Mouse (Mus musculus) limb, embryonic 14.5 days (tissue): ENCODE data around the gene Ntrk2. TPM values are rescaled to one million over a fixed set of nuclear protein-coding genes. Genes with fewer than 3 reads are reported as not detected.
A peak's percentile ranks its signal among the peaks of the same experiment; 100 is the strongest.

Experiments
- ATAC-seq: fragments of 200-750 bp; cut with Nextera tagmentation; 2 replicates; pipeline ENCODE4 v1.8.0; 2017; ENCODE audit warnings: low read depth, moderate number of reproducible peaks, moderate TSS enrichment; ENCODE audit not compliant: low FRiP score
- DNase-seq: peaks from one replicate; pipeline ENCODE4 v3.0.0-alpha.2; 2015; ENCODE audit warnings: low spot score
- H3K27ac ChIP-seq: fragments of 300-500 bp; sonication (generic); replicated peaks from 2 replicates; pipeline ENCODE4 v1.5.1; 2014; ENCODE audit warnings: low read depth, mild to moderate bottlenecking, low read length, moderate library complexity, mixed read lengths
- H3K27me3 ChIP-seq: fragments of 300-500 bp; sonication (generic); 2 replicates; pipeline ENCODE4 v1.6.1; 2014; ENCODE audit warnings: low read length, mixed read lengths; ENCODE audit not compliant: control insufficient read depth, insufficient read depth
- H3K36me3 ChIP-seq: fragments of 300-500 bp; sonication (generic); 2 replicates; pipeline ENCODE4 v1.6.1; 2014; ENCODE audit warnings: mild to moderate bottlenecking, low read length, moderate library complexity, mixed read lengths; ENCODE audit not compliant: control insufficient read depth, insufficient read depth
- H3K4me1 ChIP-seq: fragments of 300-500 bp; sonication (generic); 2 replicates; pipeline ENCODE4 v1.6.1; 2014; ENCODE audit warnings: antibody characterized with exemption, low read length, mixed read lengths; ENCODE audit not compliant: control insufficient read depth, insufficient read depth
- H3K4me2 ChIP-seq: fragments of 300-500 bp; sonication (generic); replicated peaks from 2 replicates; pipeline ENCODE4 v1.6.1; 2014; ENCODE audit warnings: low read depth, mild to moderate bottlenecking, low read length, moderate library complexity; ENCODE audit not compliant: severe bottlenecking
- H3K4me3 ChIP-seq: fragments of 300-500 bp; sonication (generic); replicated peaks from 2 replicates; pipeline ENCODE4 v1.5.1; 2014; ENCODE audit warnings: low read length
- H3K9ac ChIP-seq: fragments of 300-500 bp; sonication (generic); 2 replicates; pipeline ENCODE4 v1.6.1; 2014; ENCODE audit warnings: mild to moderate bottlenecking, low read depth, low read length, moderate library complexity; ENCODE audit not compliant: severe bottlenecking
- H3K9me3 ChIP-seq: fragments of 300-500 bp; sonication (generic); 2 replicates; pipeline ENCODE4 v1.6.1; 2016; ENCODE audit warnings: low read length; ENCODE audit not compliant: control insufficient read depth
- POLR2A ChIP-seq: fragments of 200-500 bp; IDR thresholded peaks from 2 replicates; pipeline ENCODE4 v1.8.0; 2012; ENCODE audit warnings: inconsistent platforms, mild to moderate bottlenecking, moderate library complexity, borderline replicate concordance; ENCODE audit not compliant: insufficient read depth, insufficient read length; ENCODE audit errors: extremely low read depth
- WGBS: fragments of 180-500 bp; shearing (Covaris S2); extraction: QIAGEN DNeasy Blood & Tissue Kit; methylation state at CpG from one replicate; pipeline ENCODE4 v1.1.7; 2014; 5-methylcytosine and 5-hydroxymethylcytosine counted together
- polyA plus RNA-seq, 2 experiments: library from polyadenylated mRNA; depleted of rRNA in 1 of 2; stranded (reverse) in 1 of 2; unstranded in 1 of 2; fragments of >200 nt; fragmentation: Nextera tagmentation in 1 of 2; extraction: Ambion mirVana in 1 of 2; gene quantifications; 2 replicates each; pipeline versions ENCODE4 v1.2.1 to v1.2.3; 2012 to 2014

The Ntrk2 gene
- polyA plus RNA-seq, 2 experiments, result 15.8 to 18.2 TPM

GRCm38 (mm10) chr13:58806896-58807628 is 693 bp downstream of the Ntrk2 start:
- ATAC-seq (peak; percentile 45; the same call in 1 of the 2 replicates), DNase-seq (peak; percentile 12)
- 0 out of 2 replicates have a peak, but pooled peaks cover 4% of the 10 kb centered on the region for H3K4me1 ChIP-seq
- no peak overlapping the region for H3K27ac ChIP-seq
- peak overlapping the region; percentile 56 for H3K4me3 ChIP-seq
- H3K36me3 ChIP-seq, result no peaks in the 10 kb centered on the region
- TF ChIP-seq POLR2A, result no peak
- WGBS, result under 1% methylated on average over 29 of the region's 34 CpGs
- H3K9me3 ChIP-seq, result no peaks in the 10 kb centered on the region
- peak overlapping the region; percentile 99 for H3K4me2 ChIP-seq
- H3K9ac ChIP-seq, result peak overlapping the region; percentile 56
- H3K27me3 ChIP-seq, result peaks cover 54% of the 10 kb centered on the region

- under 1% methylated on average over 34 of the region's 50 CpGs for WGBS
- Histone ChIP-seq H3K4me2 (peak overlapping the region; percentile 99), H3K36me3 (no peaks in the 10 kb centered on the region), H3K9me3 (no peaks in the 10 kb centered on the region), H3K4me3 (peak overlapping the region; percentile 56), H3K27ac (no peak overlapping the region), H3K27me3 (peaks cover 54% of the 10 kb centered on the region), H3K4me1 (0 out of 2 replicates have a peak, but pooled peaks cover 4% of the 10 kb centered on the region), H3K9ac (peak overlapping the region; percentile 56)
- ATAC-seq (peak; percentile 56; the same call in 1 of the 2 replicates), DNase-seq (peak; percentile 58)
- TF ChIP-seq POLR2A, result no peak
Measured at GRCm38 (mm10) chr13:58807629-58808363, 1.4 kb downstream of the Ntrk2 start.

- peak overlapping the region; percentile 99 for H3K4me2 ChIP-seq
- no peaks in the 10 kb centered on the region for H3K36me3 ChIP-seq
- no peak overlapping the region for H3K27ac ChIP-seq
- peak overlapping the region; percentile 56 for H3K9ac ChIP-seq
- no peak for ATAC-seq
- 0 out of 2 replicates have a peak, but pooled peaks cover 4% of the 10 kb centered on the region for H3K4me1 ChIP-seq
- no peak for TF ChIP-seq POLR2A
- no peak for DNase-seq
- H3K9me3 ChIP-seq, result no peaks in the 10 kb centered on the region
- H3K4me3 ChIP-seq, result peak overlapping the region; percentile 56
- under 1% methylated on average over 23 of the region's 32 CpGs for WGBS
- H3K27me3 ChIP-seq, result peaks cover 54% of the 10 kb centered on the region
Measured at GRCm38 (mm10) chr13:58808381-58808821, 2.0 kb downstream of the Ntrk2 start.

GRCm38 (mm10) chr13:58809930-58810329 is 3.6 kb downstream of the Ntrk2 start:
- Histone ChIP-seq H3K27me3 (peaks cover 53% of the 10 kb centered on the region), H3K4me3 (no peak overlapping the region), H3K4me2 (peak overlapping the region; percentile 17; the same call in 1 of the 2 replicates), H3K9me3 (no peaks in the 10 kb centered on the region), H3K27ac (no peak overlapping the region), H3K4me1 (0 out of 2 replicates have a peak, but pooled peaks cover 4% of the 10 kb centered on the region), H3K36me3 (no peaks in the 10 kb centered on the region), H3K9ac (no peak overlapping the region)
- WGBS, result 79% methylated on average over 8 of the region's 8 CpGs
- ATAC-seq (no peak), DNase-seq (no peak)
- no peak for TF ChIP-seq POLR2A

- Histone ChIP-seq H3K4me2 (no peak overlapping the region), H3K9ac (no peak overlapping the region), H3K27me3 (no peaks in the 10 kb centered on the region), H3K4me1 (no peaks in the 10 kb centered on the region), H3K36me3 (no peaks in the 10 kb centered on the region), H3K27ac (no peak overlapping the region), H3K9me3 (no peaks in the 10 kb centered on the region), H3K4me3 (no peak overlapping the region)
- 88% methylated on average over 7 of the region's 7 CpGs for WGBS
- no peak for DNase-seq
- no peak for ATAC-seq
- no peak for TF ChIP-seq POLR2A
Measured at GRCm38 (mm10) chr13:58824752-58825151, 18.4 kb downstream of the Ntrk2 start.
